Mouse (Mus musculus) heart, postnatal 0 days (tissue): Measurements from ENCODE around the gene Mroh2a. TPM values are rescaled to one million over a fixed set of nuclear protein-coding genes. Genes with fewer than 3 reads are reported as not detected.

Experiments used
- ATAC-seq: fragments of 200-750 bp; cut with Nextera tagmentation; 2 replicates; pipeline ENCODE4 v1.8.0; 2017; ENCODE audit warnings: low read depth, moderate number of reproducible peaks, moderate library complexity; ENCODE audit not compliant: insufficient read depth
- DNase-seq: peaks from one replicate; pipeline ENCODE4 v3.0.0-alpha.2; 2016; ENCODE audit warnings: low spot score
- H3K27ac ChIP-seq: fragments of 300-500 bp; sonication (generic); 2 replicates; pipeline ENCODE4 v1.5.1; 2014; ENCODE audit warnings: low read depth, mild to moderate bottlenecking
- H3K27me3 ChIP-seq: fragments of 300-500 bp; sonication (generic); 2 replicates; pipeline ENCODE4 v1.6.1; 2014; ENCODE audit warnings: low read length, mixed read lengths; ENCODE audit not compliant: control insufficient read depth, insufficient read depth
- H3K36me3 ChIP-seq: fragments of 300-500 bp; sonication (generic); replicated peaks from 2 replicates; pipeline ENCODE4 v1.6.1; 2014; ENCODE audit warnings: low read length, mixed read lengths; ENCODE audit not compliant: control insufficient read depth, insufficient read depth
- H3K4me1 ChIP-seq: fragments of 300-500 bp; sonication (generic); 2 replicates; pipeline ENCODE4 v1.6.1; 2014; ENCODE audit warnings: antibody characterized with exemption; ENCODE audit not compliant: control insufficient read depth, insufficient read depth
- H3K4me2 ChIP-seq: fragments of 300-500 bp; sonication (generic); 2 replicates; pipeline ENCODE4 v1.6.1; 2014; ENCODE audit warnings: low read depth, mild to moderate bottlenecking, low read length, moderate library complexity
- H3K4me3 ChIP-seq: fragments of 300-500 bp; sonication (generic); 2 replicates; pipeline ENCODE4 v1.5.1; 2014; ENCODE audit warnings: low read depth, low read length
- H3K9ac ChIP-seq: fragments of 300-500 bp; sonication (generic); replicated peaks from 2 replicates; pipeline ENCODE4 v1.6.1; 2014; ENCODE audit warnings: low read depth, low read length, mixed read lengths
- H3K9me3 ChIP-seq: fragments of 300-500 bp; sonication (generic); replicated peaks from 2 replicates; pipeline ENCODE4 v1.6.1; 2016; ENCODE audit warnings: low read length; ENCODE audit not compliant: control insufficient read depth
- CTCF ChIP-seq: IDR thresholded peaks from 2 replicates; pipeline ENCODE4 v1.5.1; 2016; ENCODE audit warnings: antibody characterized with exemption, control low read depth, low read depth
- EP300 ChIP-seq: IDR thresholded peaks from 2 replicates; pipeline ENCODE4 v1.6.1; 2016; ENCODE audit warnings: antibody characterized with exemption, low read depth
- WGBS: fragments of 180-500 bp; shearing (Covaris S2); extraction: QIAGEN DNeasy Blood & Tissue Kit; methylation state at CpG from one replicate; pipeline ENCODE4 v1.1.7; 2014; 5-methylcytosine and 5-hydroxymethylcytosine counted together
- polyA plus RNA-seq: library from polyadenylated mRNA; unstranded; fragments of >200 nt; fragmentation: Nextera tagmentation; extraction: Ambion mirVana; gene quantifications from 2 replicates; pipeline ENCODE4 v1.2.1, GENCODE M21; 2015
- total RNA-seq: library from RNA; depleted of rRNA; stranded (reverse); fragments of >200 nt; gene quantifications from 2 replicates; pipeline ENCODE4 v1.2.3, GENCODE M21; 2014; ENCODE audit warnings: low replicate concordance

Mroh2a gene
- total and polyA plus RNA-seq, 2 experiments from 2014 or later: 0.23 TPM; not detected in 1

DNA sequence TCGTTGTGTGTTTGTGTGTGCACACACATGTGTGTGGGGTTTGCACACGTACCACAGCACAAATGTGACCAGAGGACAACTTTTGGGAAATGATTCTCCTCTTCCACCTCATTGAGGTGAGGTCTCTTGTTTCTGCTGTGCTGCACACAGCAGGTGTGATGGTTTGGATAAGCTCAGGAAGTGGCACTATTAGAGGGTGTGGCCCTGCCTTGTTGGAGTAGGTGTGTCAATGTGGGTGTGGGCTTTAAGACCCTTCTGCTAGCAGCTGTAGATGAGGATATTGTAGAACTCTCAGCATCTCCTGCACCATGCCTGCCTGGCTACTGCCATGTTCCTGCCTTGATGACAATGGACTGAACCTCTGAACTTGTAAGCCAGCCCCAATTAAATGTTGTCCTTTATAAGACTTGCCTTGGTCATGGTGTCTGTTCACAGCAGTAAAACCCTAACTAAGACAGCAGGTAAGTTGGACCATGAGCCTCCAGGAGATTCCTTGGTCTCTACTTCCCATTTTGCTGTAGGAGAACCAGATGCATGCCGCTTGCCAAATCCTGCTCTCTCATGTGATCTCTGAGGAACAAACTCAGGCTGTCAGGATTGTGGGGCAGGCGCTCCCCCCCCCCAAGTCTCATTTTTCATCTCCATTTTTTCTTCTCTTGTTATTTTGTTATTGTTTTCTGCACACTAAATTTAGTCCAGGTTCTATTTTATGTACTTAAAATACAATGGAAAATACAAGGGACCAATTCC, 69.6 kb downstream of the Mroh2a start:
- H3K27ac ChIP-seq: no peak overlapping the region
- peak; percentile 5 for DNase-seq
- 66% methylated on average over 4 of the region's 4 CpGs for WGBS
- no peak overlapping the region for H3K9ac ChIP-seq
- no peaks in the 10 kb centered on the region for H3K36me3 ChIP-seq
- peaks cover 60% of the 10 kb centered on the region for H3K9me3 ChIP-seq
- no peaks in the 10 kb centered on the region for H3K4me1 ChIP-seq
- no peak overlapping the region for H3K4me3 ChIP-seq
- H3K4me2 ChIP-seq: no peak overlapping the region
- H3K27me3 ChIP-seq: no peaks in the 10 kb centered on the region
- no peak for TF ChIP-seq EP300
- no peak for TF ChIP-seq CTCF
- ATAC-seq: no peak

DNA sequence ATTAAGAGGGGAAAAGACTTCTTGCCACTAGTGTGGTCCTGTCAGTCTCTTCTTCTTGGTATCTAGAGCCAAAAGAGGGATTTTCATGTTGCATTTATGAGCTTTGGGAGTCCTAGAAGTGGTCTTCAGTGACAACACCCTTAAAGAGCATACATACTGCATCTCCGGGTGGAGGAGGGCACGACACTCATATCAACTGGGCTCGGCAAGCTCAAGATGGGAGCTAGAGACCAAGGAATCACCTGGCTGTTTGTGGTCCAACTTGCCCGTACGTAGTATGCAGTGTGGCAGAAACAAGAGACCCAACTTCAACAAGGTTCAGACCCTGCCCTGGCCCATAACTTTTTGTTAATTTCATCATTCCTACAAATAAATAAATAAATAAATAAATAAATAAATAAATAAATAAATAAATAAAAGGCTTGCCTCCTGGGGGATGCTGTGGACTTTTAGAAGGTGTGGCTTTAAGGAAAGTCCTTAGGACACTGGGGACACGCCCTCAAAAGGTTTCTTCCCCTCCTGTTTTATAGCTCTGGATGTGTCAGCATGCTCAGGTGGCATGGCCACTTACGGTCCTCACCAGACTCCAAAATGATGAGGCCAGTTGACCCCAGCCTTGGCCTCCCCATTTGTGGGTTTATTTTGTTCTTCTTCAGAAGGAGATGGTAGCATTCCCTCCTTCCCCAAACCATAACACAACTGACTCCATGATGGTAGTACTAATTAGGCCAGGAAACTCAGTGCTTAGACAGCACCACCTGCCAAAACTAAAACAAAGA, 70.9 kb downstream of the Mroh2a start:
- 60% methylated on average over 7 of the region's 7 CpGs for WGBS
- peaks cover 63% of the 10 kb centered on the region for H3K9me3 ChIP-seq
- no peak overlapping the region for H3K27ac ChIP-seq
- H3K4me2 ChIP-seq: no peak overlapping the region
- DNase-seq: peak; percentile 4
- no peaks in the 10 kb centered on the region for H3K27me3 ChIP-seq
- H3K36me3 ChIP-seq: no peaks in the 10 kb centered on the region
- ATAC-seq: no peak
- no peaks in the 10 kb centered on the region for H3K4me1 ChIP-seq
- no peak overlapping the region for H3K4me3 ChIP-seq
- no peak overlapping the region for H3K9ac ChIP-seq
- TF ChIP-seq CTCF (no peak), EP300 (no peak)

- WGBS: 49% methylated on average over 4 of the region's 4 CpGs
- ATAC-seq (no peak), DNase-seq (peak; percentile 8)
- no peak for TF ChIP-seq EP300
- no peak for TF ChIP-seq CTCF
- H3K27ac ChIP-seq: no peak overlapping the region
- H3K4me1 ChIP-seq: no peaks in the 10 kb centered on the region
- H3K36me3 ChIP-seq: no peaks in the 10 kb centered on the region
- no peaks in the 10 kb centered on the region for H3K27me3 ChIP-seq
- peaks cover 72% of the 10 kb centered on the region for H3K9me3 ChIP-seq
- no peak overlapping the region for H3K9ac ChIP-seq
- no peak overlapping the region for H3K4me3 ChIP-seq
- no peak overlapping the region for H3K4me2 ChIP-seq
These were observed 72.1 kb downstream of the Mroh2a start for GRCm38 (mm10) chr1:88298686-88299528.

DNA sequence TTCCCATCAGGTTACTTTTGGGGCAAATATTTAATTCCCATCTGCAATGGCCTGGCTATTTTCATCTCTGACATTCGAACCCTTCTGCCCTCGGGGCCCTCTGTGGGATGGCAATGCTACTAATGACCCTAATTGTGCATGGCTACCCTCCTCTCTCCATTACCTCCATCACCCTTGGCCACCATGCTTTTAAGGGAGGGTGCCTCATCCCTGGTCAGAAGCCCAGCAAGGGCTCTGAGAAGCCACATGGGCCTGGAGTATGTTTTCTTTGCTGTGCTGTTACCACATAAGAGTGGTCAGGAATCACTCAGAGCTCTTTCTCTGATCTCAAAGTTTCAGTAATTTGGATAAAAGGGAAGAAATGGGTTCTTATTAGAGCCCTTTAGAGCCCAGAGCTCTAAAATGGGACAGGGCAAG, 72.8 kb downstream of the Mroh2a start:
- ATAC-seq: no peak
- no peaks in the 10 kb centered on the region for H3K4me1 ChIP-seq
- H3K4me2 ChIP-seq: no peak overlapping the region
- H3K9me3 ChIP-seq: peaks cover 74% of the 10 kb centered on the region
- TF ChIP-seq CTCF: no peak
- TF ChIP-seq EP300: no peak
- H3K27me3 ChIP-seq: no peaks in the 10 kb centered on the region
- DNase-seq: no peak
- 65% methylated on average over 2 of the region's 2 CpGs for WGBS
- no peak overlapping the region for H3K27ac ChIP-seq
- H3K9ac ChIP-seq: no peak overlapping the region
- no peaks in the 10 kb centered on the region for H3K36me3 ChIP-seq
- no peak overlapping the region for H3K4me3 ChIP-seq

DNA sequence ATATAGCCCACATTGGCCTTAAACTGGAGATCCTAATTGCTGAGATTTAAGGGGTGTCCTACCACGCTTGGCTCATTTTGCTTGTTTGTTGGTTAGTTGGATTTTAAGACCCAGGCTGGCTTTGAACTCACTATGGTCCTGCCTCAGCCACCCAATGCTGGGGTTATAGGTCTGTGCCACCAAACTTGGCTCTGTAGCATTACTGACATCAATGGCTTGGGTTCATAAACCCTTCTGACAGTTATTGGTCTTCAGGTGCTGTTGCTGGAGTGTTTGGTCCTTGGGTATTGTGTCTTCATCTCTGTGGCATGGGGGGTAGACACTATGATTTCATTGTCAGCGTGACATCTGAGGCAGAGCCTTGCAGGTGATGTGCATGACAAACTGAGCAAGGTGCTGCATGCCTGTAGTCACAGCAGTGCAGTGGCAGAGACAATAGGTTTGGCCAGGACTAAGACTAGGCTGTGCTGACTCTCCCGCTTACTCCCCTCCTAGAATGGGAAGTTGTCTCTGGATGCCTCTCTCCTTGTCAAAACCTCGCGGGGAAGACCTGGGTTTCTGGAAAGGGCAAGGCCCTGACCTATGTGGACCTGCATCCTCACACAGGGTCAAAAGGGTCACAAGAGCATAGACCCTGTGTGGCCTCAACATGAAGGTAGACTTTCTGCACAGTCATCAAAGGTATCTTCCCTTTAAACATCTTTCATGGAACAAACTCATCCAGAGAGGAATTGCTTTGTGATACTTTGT, 73.7 kb downstream of the Mroh2a start:
- Histone ChIP-seq H3K4me1 (no peaks in the 10 kb centered on the region), H3K4me2 (no peak overlapping the region), H3K9me3 (peaks cover 73% of the 10 kb centered on the region), H3K4me3 (no peak overlapping the region), H3K9ac (no peak overlapping the region), H3K27ac (no peak overlapping the region), H3K27me3 (no peaks in the 10 kb centered on the region), H3K36me3 (no peaks in the 10 kb centered on the region)
- DNase-seq (no peak), ATAC-seq (peak; percentile 5; the same call in 1 of the 2 replicates)
- TF ChIP-seq CTCF (no peak), EP300 (no peak)
- WGBS: 32% methylated on average over 5 of the region's 5 CpGs
